Mouse (Mus musculus): ENCODE measurements around the gene Rc3h1.

- no peak for TF ChIP-seq POLR2A (IDR thresholded peaks at IDR 0.05; ENCODE audit: low read depth, low read length)
- no peak for TF ChIP-seq CTCF (conservative IDR thresholded peaks at IDR 0.05; ENCODE audit: insufficient read depth, insufficient read length, low read depth, low read length)
Measured at GRCm38 (mm10) chr1:160967268-160967667, 61.0 kb downstream of the Rc3h1 start.

All from kidney, adult 2 months (tissue).